ENCODE assay signal across 9 mouse cellular contexts in genomic region chr7:142894669-142895068, GRCm38 (mm10). TPM values are rescaled to one million over a fixed set of nuclear protein-coding genes. Genes with fewer than 3 reads are reported as not detected.
DNase-seq lines count a peak whose midpoint lies in the region; ATAC-seq and TF ChIP-seq lines count a peak whose summit lies in the region.
"Had no signal": no experiment of that assay in that cellular context is flagged by ENCODE, and none has a peak within 500 bp of the region (broad histone marks: within the 10 kb centered on the region; RNA-seq: fewer than 3 reads in every experiment).

No protein-coding gene starts in this region.

- H3K36me3 ChIP-seq in E14TG2a.4 (ENCODE audit: insufficient read depth, low read length) = no peaks in the 10 kb centered on the region
- no peaks in the 10 kb centered on the region for H3K36me3 ChIP-seq in heart, embryonic 16.5 days (ENCODE audit: control insufficient read depth, insufficient read depth)
- no peaks in the 10 kb centered on the region for H3K36me3 ChIP-seq in lung, postnatal 0 days (ENCODE audit: insufficient read depth, low read length)
- H3K36me3 ChIP-seq: limb, embryonic 15.5 days had no signal

- no peak overlapping the region for H3K9ac ChIP-seq in heart, embryonic 16.5 days (ENCODE audit: low read length)
- no peak overlapping the region for H3K9ac ChIP-seq in lung, postnatal 0 days (replicated peaks; ENCODE audit: low read depth)
- H3K9ac ChIP-seq: limb, embryonic 15.5 days had no signal

- peaks cover 14% of the 10 kb centered on the region; the same call in 1 of the 2 replicates for H3K4me1 ChIP-seq in E14TG2a.4 (replicated peaks; ENCODE audit: low read depth, low read length)
- peaks cover 13% of the 10 kb centered on the region for H3K4me1 ChIP-seq in heart, embryonic 16.5 days (ENCODE audit: control insufficient read depth, insufficient read depth, low read length)
- no peaks in the 10 kb centered on the region for H3K4me1 ChIP-seq in lung, postnatal 0 days (ENCODE audit: insufficient read depth, low read depth, low read length)

- no peak overlapping the region for H3K27ac ChIP-seq in heart, embryonic 16.5 days (ENCODE audit: low read length)
- H3K27ac ChIP-seq in lung, postnatal 0 days (ENCODE audit: low read length) = no peak overlapping the region
- H3K27ac ChIP-seq: limb, embryonic 15.5 days had no signal

- WGBS in heart, embryonic 16.5 days = 8% methylated on average over 3 of the region's 3 CpGs
- WGBS in large intestine, adult 2 months = 2% methylated on average over 3 of the region's 3 CpGs
- WGBS in lung, postnatal 0 days = 3% methylated on average over 3 of the region's 3 CpGs

- TF ChIP-seq CTCF in E14TG2a.4 (conservative IDR thresholded peaks at IDR 0.05; ENCODE audit: low read length) = peak; percentile 99
- TF ChIP-seq CTCF in lung, postnatal 0 days (IDR thresholded peaks at IDR 0.05) = peak; percentile 98

- peak; percentile 84 for DNase-seq in brain, adult 2 months (ENCODE audit: low read depth, low spot score)
- peak; percentile 59 for DNase-seq in large intestine, adult 2 months (ENCODE audit: low read depth, low spot score)
- peak; percentile 84 for DNase-seq in lung, postnatal 0 days (ENCODE audit: low spot score)
- peak; percentile 68 for DNase-seq in retina, adult 2 months (ENCODE audit: low read depth, low spot score)
- DNase-seq in thymus, postnatal 14 days = peak; percentile 74

- no peak for TF ChIP-seq EP300 in lung, postnatal 0 days (IDR thresholded peaks at IDR 0.05)

- no peaks in the 10 kb centered on the region for H3K9me3 ChIP-seq in E14TG2a.4 (ENCODE audit: low read length)
- H3K9me3 ChIP-seq in heart, embryonic 16.5 days (replicated peaks; ENCODE audit: control insufficient read depth, low read length) = no peaks in the 10 kb centered on the region
- no peaks in the 10 kb centered on the region for H3K9me3 ChIP-seq in lung, postnatal 0 days (ENCODE audit: low read length)
- H3K9me3 ChIP-seq: limb, embryonic 15.5 days had no signal

- H3K27me3 ChIP-seq in E14TG2a.4 (ENCODE audit: insufficient read depth, low read length) = peaks cover 90% of the 10 kb centered on the region
- H3K27me3 ChIP-seq in heart, embryonic 16.5 days (ENCODE audit: control insufficient read depth, insufficient read depth, low read length) = peaks cover 65% of the 10 kb centered on the region
- no peaks in the 10 kb centered on the region for H3K27me3 ChIP-seq in lung, postnatal 0 days (replicated peaks; ENCODE audit: insufficient read depth, low read length)
- H3K27me3 ChIP-seq: limb, embryonic 15.5 days had no signal

- H3K4me3 ChIP-seq in E14TG2a.4 (replicated peaks; ENCODE audit: low read length) = no peak overlapping the region
- H3K4me3 ChIP-seq in heart, embryonic 16.5 days (ENCODE audit: low read length) = no peak overlapping the region
- no peak overlapping the region for H3K4me3 ChIP-seq in lung, postnatal 0 days (ENCODE audit: low read depth, low read length)
- H3K4me3 ChIP-seq: limb, embryonic 15.5 days had no signal

- H3K4me2 ChIP-seq in heart, embryonic 16.5 days (ENCODE audit: low read depth, low read length) = no peak overlapping the region
- no peak overlapping the region for H3K4me2 ChIP-seq in lung, postnatal 0 days (replicated peaks; ENCODE audit: low read depth, low read length)
- H3K4me2 ChIP-seq: limb, embryonic 15.5 days had no signal

- ATAC-seq in erythroid progenitor cell, adult 5-6 weeks (replicated peaks; ENCODE audit: low FRiP score, poor library complexity, severe bottlenecking) = peak; percentile 65
- ATAC-seq in heart, embryonic 16.5 days (replicated peaks; ENCODE audit: extremely low read depth, insufficient read depth, low FRiP score) = peak; percentile 34; the same call in 1 of the 2 replicates
- peak; percentile 50; the same call in 1 of the 2 replicates for ATAC-seq in lung, postnatal 0 days

RNA-seq across cellular contexts. Expression of gene Th, which starts 36.3 kb away (rescaled TPM):
- total RNA-seq in erythroid progenitor cell, adult 5-6 weeks (2015; ENCODE audit: low replicate concordance) = not detected in 2 replicates
- total RNA-seq in erythroid progenitor cell, adult 5-6 weeks (2017; ENCODE audit: low replicate concordance) = not detected in 2 replicates
- polyA plus RNA-seq in heart, embryonic 16.5 days (2015; fragmentation: Nextera tagmentation; extraction: Ambion mirVana) = 0.28 and 0.31 TPM in 2 replicates
- 1.7 and 4.4 TPM in 2 replicates for polyA plus RNA-seq in large intestine, adult 2 months (2012; rRNA removed)
- 0.08 and 0.10 TPM in 2 replicates for polyA plus RNA-seq in lung, postnatal 0 days (2015; fragmentation: Nextera tagmentation; extraction: Ambion mirVana)
